Mouse (Mus musculus) embryo, embryonic 10 days (tissue): ENCODE data around the gene C1ql1.

Experiments
- DNase-seq: peaks from one replicate; pipeline ENCODE4 v3.0.0-alpha.2; 2015; ENCODE audit warnings: low spot score

Gene C1ql1

GRCm38 (mm10) chr11:102901199-102901598 is 45.3 kb downstream of the C1ql1 start:
- DNase-seq, result no peak

DNA sequence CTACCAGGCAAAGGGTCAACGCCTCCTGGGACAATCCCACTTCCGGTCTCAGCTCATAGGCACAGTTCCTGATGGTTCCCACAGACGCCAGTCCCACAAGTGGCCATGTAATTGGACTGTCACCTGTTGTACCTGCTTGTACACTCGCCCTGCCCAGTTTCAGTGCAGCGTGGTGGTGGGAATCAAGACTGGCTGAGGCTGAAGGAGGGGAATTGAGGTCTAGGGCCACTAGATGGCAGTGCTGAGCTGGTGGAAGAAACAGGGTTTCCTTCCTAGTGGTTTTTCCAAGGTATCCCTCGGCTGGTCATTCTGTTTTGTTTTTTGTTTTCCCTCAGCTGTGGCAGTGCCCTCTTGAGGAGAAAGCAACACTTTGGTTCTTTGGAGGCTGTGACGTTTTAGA is 45.7 kb downstream of the C1ql1 start, which contains the start of gene Gfap:
TSS of gene Gfap (minus strand) at position 150 of the 400 bp plus-strand sequence.
- peak; percentile 89 for DNase-seq

DNA sequence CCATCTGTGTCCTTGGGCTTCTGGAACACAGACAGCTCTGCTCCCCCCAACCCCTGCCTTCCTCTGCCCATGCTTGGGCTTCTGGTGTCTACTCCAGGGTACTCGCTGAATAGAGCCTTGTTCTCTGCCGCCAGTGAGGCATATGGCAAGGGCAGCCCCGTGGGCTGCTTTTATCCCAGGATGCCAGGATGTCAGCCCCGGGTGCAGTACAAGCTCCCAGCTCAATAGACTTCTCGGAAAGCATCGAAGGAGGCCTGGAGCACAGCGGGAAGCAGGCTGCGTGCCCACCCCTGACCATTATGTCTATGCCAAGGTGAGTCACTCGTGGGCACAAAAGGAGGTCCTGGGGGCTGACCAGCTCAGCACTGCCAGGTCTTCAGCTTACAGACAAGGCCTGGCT is 48.1 kb downstream of the C1ql1 start:
- DNase-seq, result no peak

DNA sequence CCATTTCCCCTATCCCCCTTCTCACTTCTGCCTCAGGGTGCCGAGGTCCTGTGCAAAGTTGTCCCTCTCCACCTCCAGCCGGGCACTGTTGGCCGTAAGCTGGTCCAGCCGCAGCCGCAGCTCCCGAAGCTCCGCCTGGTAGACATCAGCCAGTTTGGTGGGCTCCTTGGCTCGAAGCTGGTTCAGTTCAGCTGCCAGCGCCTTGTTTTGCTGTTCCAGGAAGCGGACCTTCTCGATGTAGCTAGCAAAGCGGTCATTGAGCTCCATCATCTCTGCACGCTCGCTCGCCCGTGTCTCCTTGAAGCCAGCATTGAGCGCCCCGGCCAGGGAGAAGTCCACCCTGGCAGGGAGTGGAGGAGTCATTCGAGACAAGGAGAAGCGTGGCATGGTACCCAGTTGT is 49.8 kb downstream of the C1ql1 start:
- DNase-seq, result no peak

DNA sequence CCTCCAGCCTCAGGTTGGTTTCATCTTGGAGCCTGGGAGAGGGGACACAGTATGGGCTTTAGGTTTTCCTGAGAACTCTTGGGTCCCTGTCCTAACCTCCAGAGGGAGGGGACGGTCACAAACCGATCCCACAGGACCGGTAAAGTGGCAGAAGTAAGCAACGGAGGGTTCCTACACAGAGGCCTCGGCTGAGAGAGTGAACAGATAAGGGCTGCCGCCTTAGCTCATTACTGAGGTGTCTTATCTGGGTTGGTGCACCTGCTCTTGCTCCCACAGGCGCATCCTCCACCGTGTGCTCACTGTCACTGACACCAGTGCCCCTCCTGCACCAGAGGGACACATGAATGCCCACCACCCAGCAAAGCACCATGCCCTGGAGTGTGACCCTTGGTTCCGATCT is 50.7 kb downstream of the C1ql1 start:
- no peak for DNase-seq

DNA sequence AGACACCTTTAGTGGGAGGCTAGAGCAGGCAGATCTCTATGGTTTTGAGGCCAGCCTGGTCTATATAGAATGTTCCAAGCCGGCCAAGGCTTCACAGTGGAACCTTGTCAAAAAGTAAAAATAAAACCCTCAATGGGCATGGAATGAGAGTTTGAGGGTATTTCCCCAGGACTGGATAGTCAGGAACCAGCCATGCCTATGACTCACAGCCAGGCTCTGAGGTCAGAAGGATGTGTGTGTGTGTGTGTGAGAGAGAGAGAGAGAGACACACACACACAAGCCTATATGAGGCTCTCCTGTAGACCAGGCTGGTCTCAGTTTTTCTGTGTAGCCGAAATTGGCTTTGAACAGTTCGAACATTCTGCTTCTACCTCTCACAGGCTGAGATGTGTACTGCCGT is 51.8 kb downstream of the C1ql1 start:
- DNase-seq, result no peak

DNA sequence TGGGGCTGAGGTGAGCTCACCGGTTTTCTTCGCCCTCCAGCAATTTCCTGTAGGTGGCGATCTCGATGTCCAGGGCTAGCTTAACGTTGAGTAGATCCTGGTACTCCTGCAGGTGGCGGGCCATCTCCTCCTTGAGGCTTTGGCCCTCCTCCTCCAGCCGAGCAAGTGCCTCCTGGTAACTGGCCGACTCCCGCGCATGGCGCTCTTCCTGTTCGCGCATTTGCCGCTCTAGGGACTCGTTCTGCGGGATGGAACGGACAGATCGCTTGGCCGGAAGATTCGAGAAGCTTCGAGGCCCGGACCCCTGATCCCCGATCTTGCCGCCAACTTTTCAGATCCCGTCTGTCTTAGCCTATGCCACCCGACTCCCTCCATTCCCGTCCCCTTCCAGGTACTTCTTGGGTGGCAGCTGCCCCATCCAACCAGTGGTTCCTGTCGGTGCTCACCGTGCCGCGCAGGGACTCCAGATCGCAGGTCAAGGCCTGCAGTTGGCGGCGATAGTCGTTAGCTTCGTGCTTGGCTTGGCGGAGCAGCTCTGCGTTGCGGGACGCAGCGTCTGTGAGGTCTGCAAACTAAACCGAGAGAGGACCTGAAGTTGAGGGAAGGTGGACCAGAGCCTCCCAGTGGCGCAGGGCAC is 53.4 kb downstream of the C1ql1 start:
- peak; percentile 88 for DNase-seq

- DNase-seq, result no peak
Observed at GRCm38 (mm10) chr11:102890096-102890495, 56.4 kb downstream of the C1ql1 start.
